In genomic region chr3:65588424-65588823, GRCm38 (mm10) we compare ENCODE assay signal across 23 mouse cellular contexts.
A peak's percentile ranks its signal among the peaks of the same experiment; 100 is the strongest.
DNase-seq lines count a peak whose midpoint lies in the region; ATAC-seq lines count a peak whose summit lies in the region.
"Had no signal": no experiment of that assay in that cellular context is flagged by ENCODE, and none has a peak within 500 bp of the region (broad histone marks: within the 10 kb centered on the region; RNA-seq: fewer than 3 reads in every experiment).

No protein-coding gene starts in this region.

- ATAC-seq in embryonic facial prominence, embryonic 11.5 days (replicated peaks; ENCODE audit: insufficient number of reproducible peaks, low FRiP score, low TSS enrichment, low read depth), result peak; percentile 46; the same call in 1 of the 2 replicates
- no peak for ATAC-seq in embryonic facial prominence, embryonic 14.5 days (ENCODE audit: low read depth)
- ATAC-seq: CD4-positive, CD25-positive, alpha-beta regulatory T cell, adult 4 months; forebrain, embryonic 15.5 days; hindbrain, embryonic 16.5 days; intestine, embryonic 15.5 days had no signal

- H3K36me3 ChIP-seq in embryonic facial prominence, embryonic 10.5 days (replicated peaks), result no peaks in the 10 kb centered on the region
- H3K36me3 ChIP-seq in embryonic facial prominence, embryonic 11.5 days (replicated peaks; ENCODE audit: control insufficient read depth, insufficient read depth, low read depth, low read length), result no peaks in the 10 kb centered on the region
- H3K36me3 ChIP-seq in embryonic facial prominence, embryonic 14.5 days (ENCODE audit: control insufficient read depth, insufficient read depth, low read length), result no peaks in the 10 kb centered on the region
- no peaks in the 10 kb centered on the region for H3K36me3 ChIP-seq in limb, embryonic 10.5 days
- H3K36me3 ChIP-seq: forebrain, embryonic 15.5 days; hindbrain, embryonic 12.5 days; intestine, embryonic 15.5 days had no signal

- WGBS in embryonic facial prominence, embryonic 10.5 days, result 47% methylated on average over 3 of the region's 3 CpGs
- WGBS in embryonic facial prominence, embryonic 11.5 days, result 50% methylated on average over 3 of the region's 3 CpGs
- WGBS in embryonic facial prominence, embryonic 14.5 days, result 45% methylated on average over 3 of the region's 3 CpGs
- WGBS in limb, embryonic 10.5 days, result 68% methylated on average over 3 of the region's 3 CpGs

- no peak overlapping the region for H3K4me3 ChIP-seq in embryonic facial prominence, embryonic 10.5 days
- H3K4me3 ChIP-seq in embryonic facial prominence, embryonic 11.5 days (ENCODE audit: low read depth, low read length), result no peak overlapping the region
- no peak overlapping the region for H3K4me3 ChIP-seq in embryonic facial prominence, embryonic 14.5 days (ENCODE audit: low read depth, low read length)
- no peak overlapping the region for H3K4me3 ChIP-seq in limb, embryonic 10.5 days
- H3K4me3 ChIP-seq: forebrain, embryonic 15.5 days; hindbrain, embryonic 12.5 days; intestine, embryonic 15.5 days had no signal

- H3K9ac ChIP-seq in embryonic facial prominence, embryonic 11.5 days (replicated peaks; ENCODE audit: low read length), result no peak overlapping the region
- no peak overlapping the region for H3K9ac ChIP-seq in embryonic facial prominence, embryonic 14.5 days (ENCODE audit: low read depth, low read length)
- H3K9ac ChIP-seq: forebrain, embryonic 15.5 days; hindbrain, embryonic 12.5 days; intestine, embryonic 15.5 days had no signal

- H3K27me3 ChIP-seq in embryonic facial prominence, embryonic 10.5 days (replicated peaks; ENCODE audit: low read depth, poor library complexity, severe bottlenecking), result no peaks in the 10 kb centered on the region
- H3K27me3 ChIP-seq in embryonic facial prominence, embryonic 11.5 days (ENCODE audit: control insufficient read depth, insufficient read depth, low read length), result no peaks in the 10 kb centered on the region
- no peaks in the 10 kb centered on the region; the same call in 1 of the 2 replicates for H3K27me3 ChIP-seq in embryonic facial prominence, embryonic 14.5 days (replicated peaks; ENCODE audit: control insufficient read depth, insufficient read depth, low read length)
- no peaks in the 10 kb centered on the region for H3K27me3 ChIP-seq in limb, embryonic 10.5 days (ENCODE audit: low read depth, poor library complexity, severe bottlenecking)
- H3K27me3 ChIP-seq: forebrain, embryonic 15.5 days; hindbrain, embryonic 12.5 days; intestine, embryonic 15.5 days had no signal

- H3K9me3 ChIP-seq in embryonic facial prominence, embryonic 10.5 days, result no peaks in the 10 kb centered on the region
- H3K9me3 ChIP-seq in embryonic facial prominence, embryonic 11.5 days (replicated peaks; ENCODE audit: control insufficient read depth, low read length), result no peaks in the 10 kb centered on the region
- no peaks in the 10 kb centered on the region for H3K9me3 ChIP-seq in embryonic facial prominence, embryonic 14.5 days (ENCODE audit: control insufficient read depth, low read length)
- H3K9me3 ChIP-seq in limb, embryonic 10.5 days (replicated peaks), result no peaks in the 10 kb centered on the region
- H3K9me3 ChIP-seq: forebrain, embryonic 15.5 days; hindbrain, embryonic 12.5 days; intestine, embryonic 15.5 days had no signal

- peaks cover 43% of the 10 kb centered on the region for H3K4me1 ChIP-seq in embryonic facial prominence, embryonic 10.5 days
- peaks cover 5% of the 10 kb centered on the region for H3K4me1 ChIP-seq in embryonic facial prominence, embryonic 11.5 days (ENCODE audit: control insufficient read depth, insufficient read depth, low read length)
- peaks cover 32% of the 10 kb centered on the region for H3K4me1 ChIP-seq in embryonic facial prominence, embryonic 14.5 days (ENCODE audit: control insufficient read depth, insufficient read depth, low read length)
- H3K4me1 ChIP-seq in limb, embryonic 10.5 days, result peaks cover 35% of the 10 kb centered on the region

- H3K4me2 ChIP-seq in embryonic facial prominence, embryonic 11.5 days (ENCODE audit: low read depth, low read length), result no peak overlapping the region
- H3K4me2 ChIP-seq in embryonic facial prominence, embryonic 14.5 days (ENCODE audit: low read depth, low read length), result no peak overlapping the region
- H3K4me2 ChIP-seq: forebrain, embryonic 15.5 days; heart, embryonic 11.5 days; hindbrain, embryonic 12.5 days; intestine, embryonic 15.5 days had no signal

- DNase-seq in embryonic facial prominence, embryonic 10.5 days (ENCODE audit: low spot score), result peak; percentile 52
- DNase-seq in embryonic facial prominence, embryonic 11.5 days (ENCODE audit: low spot score), result peak; percentile 67
- no peak for DNase-seq in embryonic facial prominence, embryonic 14.5 days (ENCODE audit: low spot score)
- DNase-seq in limb, embryonic 10.5 days (ENCODE audit: low spot score), result peak; percentile 42
- no peak for DNase-seq in layer of hippocampus, adult 11-12 months (ENCODE audit: low spot score)
- no peak for DNase-seq in cerebellum, postnatal 4 days (ENCODE audit: low spot score in 2 of 2)
- DNase-seq in right cerebral cortex, postnatal 36 days (ENCODE audit: low spot score in 2 of 2), result no peak
- DNase-seq in adrenal gland, adult 2 months, result no peak
- DNase-seq: adrenal gland, adult 8-10 months; adrenal gland, postnatal 25 days; cerebellum, adult 11-12 months; cerebellum, adult 8-10 months; cerebellum, postnatal 10 days; cerebellum, postnatal 36 days; gastrocnemius, postnatal 10 days; gastrocnemius, postnatal 36 days; heart, adult 11 months had no signal

- H3K27ac ChIP-seq in embryonic facial prominence, embryonic 10.5 days (replicated peaks), result peak overlapping the region; percentile 68
- H3K27ac ChIP-seq in embryonic facial prominence, embryonic 11.5 days (replicated peaks; ENCODE audit: low read depth, low read length), result peak overlapping the region; percentile 36; the same call in 1 of the 2 replicates
- H3K27ac ChIP-seq in embryonic facial prominence, embryonic 14.5 days (replicated peaks; ENCODE audit: low read depth, low read length), result peak overlapping the region; percentile 2; the same call in 1 of the 2 replicates
- H3K27ac ChIP-seq in limb, embryonic 10.5 days, result peak overlapping the region; percentile 59
- H3K27ac ChIP-seq: forebrain, embryonic 15.5 days; hindbrain, embryonic 12.5 days; intestine, embryonic 15.5 days had no signal

Comparison
In these comparisons a context has a peak if more than half of its experiments do, and no peak if none do; other contexts are left out.
1. DNase-seq: peak in embryonic facial prominence, embryonic 10.5 days (single experiment), embryonic facial prominence, embryonic 11.5 days (single experiment) and limb, embryonic 10.5 days (single experiment); none in embryonic facial prominence, embryonic 14.5 days (single experiment), layer of hippocampus, adult 11-12 months (single experiment), cerebellum, postnatal 4 days (0 of 2), right cerebral cortex, postnatal 36 days (0 of 2) and adrenal gland, adult 2 months (single experiment).
2. H3K27ac ChIP-seq: peak in every context shown above with its lines; median percentile 68 in embryonic facial prominence, embryonic 10.5 days; 59 in limb, embryonic 10.5 days; 36 in embryonic facial prominence, embryonic 11.5 days; 2 in embryonic facial prominence, embryonic 14.5 days.